In genomic region chr7:67443001-67443555, GRCm38 (mm10) we compare ENCODE assay signal across 8 mouse cellular contexts.
A peak's percentile ranks its signal among the peaks of the same experiment; 100 is the strongest.
DNase-seq lines count a peak whose midpoint lies in the region; ATAC-seq and TF ChIP-seq lines count a peak whose summit lies in the region.

No protein-coding gene starts in this region.

- no peak overlapping the region for H3K4me2 ChIP-seq in heart, postnatal 0 days (ENCODE audit: low read depth, low read length)
- peak overlapping the region; percentile 49 for H3K4me2 ChIP-seq in limb, embryonic 13.5 days (replicated peaks)

- WGBS in heart, postnatal 0 days, result 27% methylated on average over 12 of the region's 12 CpGs
- WGBS in limb, embryonic 13.5 days, result 23% methylated on average over 12 of the region's 12 CpGs

- no peak for TF ChIP-seq CTCF in heart, postnatal 0 days (IDR thresholded peaks at IDR 0.05; ENCODE audit: low read depth)

- ATAC-seq in heart, postnatal 0 days (ENCODE audit: insufficient read depth, low read depth), result no peak
- ATAC-seq in limb, embryonic 13.5 days (ENCODE audit: low FRiP score, low read depth), result peak; percentile 42
- ATAC-seq in inflammation-experienced regulatory T-cells, adult 6 months, result no peak

- peak; percentile 41 for DNase-seq in embryo, embryonic 10 days (ENCODE audit: low spot score)
- DNase-seq in embryo, embryonic 9.5 days (ENCODE audit: extremely low spot score), result no peak
- DNase-seq in 3T3-L1 (ENCODE audit: low read depth, low spot score), result peak; percentile 78
- peak; percentile 48 for DNase-seq in embryo, embryonic 11 days
- peak; percentile 52 for DNase-seq in heart, postnatal 0 days (ENCODE audit: low spot score)
- DNase-seq in right cerebral cortex, postnatal 25 days, result peak; percentile 74

- H3K27ac ChIP-seq in heart, postnatal 0 days (ENCODE audit: low read depth), result peak overlapping the region; percentile 71
- H3K27ac ChIP-seq in limb, embryonic 13.5 days, result peak overlapping the region; percentile 69

- no peaks in the 10 kb centered on the region for H3K36me3 ChIP-seq in heart, postnatal 0 days (replicated peaks; ENCODE audit: control insufficient read depth, insufficient read depth, low read length)
- no peaks in the 10 kb centered on the region for H3K36me3 ChIP-seq in limb, embryonic 13.5 days

- H3K27me3 ChIP-seq in heart, postnatal 0 days (ENCODE audit: control insufficient read depth, insufficient read depth, low read length), result no peaks in the 10 kb centered on the region
- no peaks in the 10 kb centered on the region for H3K27me3 ChIP-seq in limb, embryonic 13.5 days

- H3K4me3 ChIP-seq in heart, postnatal 0 days (ENCODE audit: low read depth, low read length), result no peak overlapping the region
- H3K4me3 ChIP-seq in limb, embryonic 13.5 days, result no peak overlapping the region; the same call in 1 of the 2 replicates

- H3K9me3 ChIP-seq in heart, postnatal 0 days (replicated peaks; ENCODE audit: control insufficient read depth, low read length), result no peaks in the 10 kb centered on the region
- no peaks in the 10 kb centered on the region for H3K9me3 ChIP-seq in limb, embryonic 13.5 days

- peaks cover 46% of the 10 kb centered on the region for H3K4me1 ChIP-seq in heart, postnatal 0 days (ENCODE audit: control insufficient read depth, insufficient read depth)
- peaks cover 47% of the 10 kb centered on the region for H3K4me1 ChIP-seq in limb, embryonic 13.5 days

- no peak overlapping the region for H3K9ac ChIP-seq in heart, postnatal 0 days (replicated peaks; ENCODE audit: low read depth, low read length)
- peak overlapping the region; percentile 45 for H3K9ac ChIP-seq in limb, embryonic 13.5 days

- TF ChIP-seq EP300 in heart, postnatal 0 days (IDR thresholded peaks at IDR 0.05; ENCODE audit: low read depth), result no peak
